ENCODE assay signal across 15 mouse cellular contexts in genomic region chr2:120066224-120066623, GRCm38 (mm10). TPM values are rescaled to one million over a fixed set of nuclear protein-coding genes. Genes with fewer than 3 reads are reported as not detected.
DNase-seq lines count a peak whose midpoint lies in the region.
"Had no signal": no experiment of that assay in that cellular context is flagged by ENCODE, and none has a peak within 500 bp of the region (broad histone marks: within the 10 kb centered on the region; RNA-seq: fewer than 3 reads in every experiment).

No protein-coding gene starts in this region.

- peak; percentile 37 to 44 for DNase-seq in heart, postnatal 10 days
- no peak for DNase-seq in heart, adult 9 months (ENCODE audit: low spot score in 2 of 2)
- peak; percentile 36 for DNase-seq in NIH3T3 (ENCODE audit: low read depth)
- DNase-seq in lung, adult 18-20 months, result peak; percentile 66 to 74
- DNase-seq in lung, postnatal 36 days, result peak; percentile 75
- no peak for DNase-seq in ovary, postnatal 10 days (ENCODE audit: low spot score)
- no peak for DNase-seq in right cerebral cortex, postnatal 36 days (ENCODE audit: low spot score in 2 of 2)
- DNase-seq: adrenal gland, adult 8-10 months; cerebellum, adult 18-20 months; gastrocnemius, postnatal 14 days; heart, adult 18-20 months; heart, postnatal 14 days; kidney, postnatal 4 days; right cerebral cortex, adult 18-20 months; thymus, adult 2 months had no signal

- intact Hi-C loops in heart, postnatal 10 days (cut with DNase I), result loop anchor here (2.0 kb wide), 1 partner anchor 15 kb away; no protein-coding TSS in a partner anchor

RNA-seq across cellular contexts. Expression of gene Pla2g4b, which starts 33.0 kb away (rescaled TPM):
- total RNA-seq in heart, postnatal 10 days (2021), result 1 to 10 TPM; 1.7 to 1.8 TPM

RNA-seq across cellular contexts. Expression of gene Gm28042, which starts 38.9 kb away (rescaled TPM):
- under 1 TPM; 0.74 to 0.93 TPM for total RNA-seq in heart, postnatal 10 days (2021)

RNA-seq across cellular contexts. Expression of gene Jmjd7, which starts 38.9 kb away (rescaled TPM):
- 10 to 100 TPM; 10.8 to 11.4 TPM for total RNA-seq in heart, postnatal 10 days (2021)

Comparison
In these comparisons a context has a peak if more than half of its experiments do, and no peak if none do; other contexts are left out.
1. DNase-seq: peak in heart, postnatal 10 days (2 of 2), NIH3T3 (single experiment), lung, adult 18-20 months (2 of 2) and lung, postnatal 36 days (single experiment); none in heart, adult 9 months (0 of 2), ovary, postnatal 10 days (single experiment) and right cerebral cortex, postnatal 36 days (0 of 2).